Mouse (Mus musculus) adipocyte (in vitro differentiated cells): ENCODE measurements around the gene Syne4.

Experiments
- DNase-seq: peaks from one replicate; pipeline ENCODE4 v3.0.0-alpha.2; 2016; ENCODE audit warnings: low spot score

Syne4 gene

DNA sequence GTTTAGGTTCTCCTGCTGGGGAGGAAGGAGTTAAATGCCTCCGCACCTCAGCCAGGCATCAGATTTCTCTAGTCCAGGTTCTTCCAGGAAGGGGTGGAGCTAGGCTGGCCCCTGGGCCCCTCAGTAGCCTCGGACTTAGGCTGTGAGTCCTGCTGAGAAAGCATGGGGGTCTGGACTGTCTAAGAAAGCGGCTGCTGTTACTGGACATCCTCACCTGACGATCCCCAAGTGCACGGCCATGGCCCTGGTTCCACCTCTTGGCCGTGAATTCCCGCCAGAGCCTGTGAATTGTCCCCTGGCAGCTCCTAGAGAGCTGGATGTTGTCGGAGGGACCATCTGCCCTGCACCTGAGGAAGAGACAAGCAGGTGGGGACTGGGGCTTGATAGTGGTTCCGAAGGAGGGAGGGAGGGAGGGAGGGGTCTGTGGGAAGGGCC lies at the start of gene Syne4:
Syne4 (plus strand) TSS at position 87 of the 435 bp plus-strand sequence.
- DNase-seq: no peak

DNA sequence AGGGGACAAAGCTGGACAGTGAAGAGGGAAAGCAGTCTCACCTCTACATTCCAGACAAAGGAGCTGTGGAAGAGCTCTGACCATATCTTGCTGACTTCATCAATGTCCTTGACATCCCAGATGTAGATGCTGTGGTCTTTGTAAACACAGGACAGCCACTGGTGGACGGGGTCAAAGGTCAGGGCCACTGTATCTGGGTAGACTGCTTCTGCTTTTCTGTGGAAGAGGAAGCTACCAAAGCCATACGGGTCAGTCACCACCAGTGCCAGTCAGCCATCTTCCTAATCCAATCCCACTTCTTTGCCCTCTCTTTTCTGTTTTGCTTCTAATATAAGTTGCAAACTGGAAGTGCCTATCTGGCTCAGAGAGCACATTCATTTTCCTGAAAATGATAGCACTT lies 49.6 kb upstream of the Syne4 start:
- DNase-seq: no peak

DNA sequence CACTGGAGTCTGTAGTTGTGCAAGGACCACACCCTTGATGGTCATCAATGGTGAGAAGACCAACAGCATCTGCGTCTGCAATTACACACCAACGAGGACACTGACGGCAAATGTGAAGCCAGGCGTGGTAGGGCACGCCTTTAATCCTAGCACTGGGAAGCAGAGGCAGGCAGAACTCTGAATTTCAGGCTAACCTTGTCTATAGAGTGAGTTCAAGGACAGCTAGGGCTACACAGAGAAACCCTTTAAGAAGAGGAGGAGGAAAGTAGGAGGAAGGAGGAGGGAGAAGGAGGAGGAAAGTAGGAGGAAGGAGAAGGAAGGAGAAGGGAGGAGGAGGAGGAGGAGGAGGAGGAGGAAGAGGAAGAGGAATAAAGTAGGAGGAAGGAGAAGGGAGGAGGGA lies 49.1 kb upstream of the Syne4 start:
- DNase-seq: no peak

DNA sequence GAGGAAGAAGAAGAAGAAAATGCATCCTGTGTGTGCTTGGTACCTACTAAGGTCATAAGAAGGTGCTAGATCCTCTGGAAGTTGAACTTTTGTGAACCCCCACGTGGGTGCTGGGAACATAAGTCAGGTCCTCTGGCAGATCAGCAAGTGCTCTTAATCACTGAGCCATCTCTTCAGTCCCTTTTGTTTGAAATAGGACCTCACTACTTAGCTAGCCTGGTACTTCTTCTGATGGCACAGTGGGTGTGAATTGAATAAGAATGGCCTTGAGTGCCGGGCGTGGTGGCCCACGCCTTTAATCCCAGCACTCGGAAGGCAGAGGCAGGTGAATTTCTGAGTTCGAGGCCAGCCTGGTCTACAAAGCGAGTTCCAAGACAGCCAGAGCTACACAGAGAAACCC lies 48.7 kb upstream of the Syne4 start:
- no peak for DNase-seq

DNA sequence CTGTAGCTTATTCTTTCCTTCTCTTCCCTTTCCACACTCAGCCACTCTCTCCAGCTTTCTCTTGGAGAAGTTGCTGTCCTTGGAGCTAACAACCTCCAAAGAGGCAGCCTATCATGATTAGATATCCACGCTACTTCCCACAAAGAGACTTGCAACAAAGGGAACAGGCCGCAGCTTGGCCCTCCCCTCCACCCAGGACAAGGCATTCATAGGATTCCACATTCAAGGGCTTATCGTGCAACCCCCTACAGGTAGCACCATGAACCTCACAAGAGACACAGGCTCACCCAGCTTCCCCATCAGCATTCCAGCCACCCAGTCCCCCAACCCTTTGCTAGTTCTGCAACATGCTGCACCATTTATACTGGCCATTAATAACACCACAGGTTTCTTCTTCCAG lies 47.8 kb upstream of the Syne4 start:
- no peak for DNase-seq

DNA sequence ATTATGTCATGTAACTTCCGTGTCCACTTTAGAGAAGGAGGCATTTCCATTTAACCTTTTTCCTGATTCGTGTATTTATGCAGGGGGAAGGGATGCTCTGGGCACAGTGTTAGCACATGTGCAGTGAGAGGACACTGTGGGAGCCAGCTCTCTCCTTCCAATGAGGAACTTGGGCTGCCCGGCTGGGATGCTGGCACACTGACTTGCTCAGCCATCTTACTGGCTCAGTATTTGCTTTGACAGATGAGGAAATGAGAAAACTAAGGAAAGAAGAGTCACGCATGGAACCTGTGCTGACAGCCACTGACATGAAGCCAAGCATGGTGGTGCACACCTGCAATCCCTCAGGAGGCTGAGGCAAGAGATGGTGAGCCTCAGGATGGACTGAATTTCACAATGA lies 45.0 kb upstream of the Syne4 start:
- DNase-seq: no peak

DNA sequence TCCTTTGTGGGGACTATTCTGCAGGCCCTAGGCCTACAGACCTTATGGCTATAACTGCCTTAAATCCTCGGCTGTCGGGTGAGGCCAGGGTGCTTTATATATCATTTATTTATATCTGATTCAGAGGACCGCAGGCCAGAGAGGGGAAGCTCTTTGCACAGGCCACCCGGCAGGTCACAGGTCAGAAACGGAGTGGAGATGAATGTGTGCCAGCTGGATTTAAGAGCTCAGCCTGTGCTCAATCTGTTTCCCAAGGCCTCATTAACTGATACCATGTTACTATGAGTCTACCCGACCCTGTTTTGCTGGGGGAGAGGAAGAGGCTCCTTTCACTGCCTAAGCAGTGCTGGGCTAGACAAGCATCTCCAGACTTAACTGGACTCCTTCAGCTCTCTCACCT lies 40.2 kb upstream of the Syne4 start:
- no peak for DNase-seq

DNA sequence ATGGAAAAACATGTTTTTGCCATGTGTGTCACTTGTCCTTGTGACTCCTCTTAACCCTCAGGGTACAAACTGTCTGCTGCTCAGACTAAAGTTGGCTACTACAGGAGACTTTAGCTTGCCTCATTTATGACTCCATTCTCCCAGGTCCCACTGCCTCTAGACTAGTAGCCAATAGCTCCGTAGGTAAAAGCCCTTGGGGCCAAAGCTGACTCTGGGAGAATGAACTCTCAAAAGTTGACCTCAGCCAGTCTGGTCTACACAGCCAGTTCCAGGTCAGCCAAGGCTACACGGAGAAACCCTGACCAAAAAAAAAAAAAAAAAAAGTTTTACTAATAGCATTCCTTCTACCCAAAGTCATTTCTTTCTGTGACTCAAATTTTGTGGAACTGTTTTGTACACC lies 35.7 kb upstream of the Syne4 start:
- DNase-seq: peak; percentile 51

DNA sequence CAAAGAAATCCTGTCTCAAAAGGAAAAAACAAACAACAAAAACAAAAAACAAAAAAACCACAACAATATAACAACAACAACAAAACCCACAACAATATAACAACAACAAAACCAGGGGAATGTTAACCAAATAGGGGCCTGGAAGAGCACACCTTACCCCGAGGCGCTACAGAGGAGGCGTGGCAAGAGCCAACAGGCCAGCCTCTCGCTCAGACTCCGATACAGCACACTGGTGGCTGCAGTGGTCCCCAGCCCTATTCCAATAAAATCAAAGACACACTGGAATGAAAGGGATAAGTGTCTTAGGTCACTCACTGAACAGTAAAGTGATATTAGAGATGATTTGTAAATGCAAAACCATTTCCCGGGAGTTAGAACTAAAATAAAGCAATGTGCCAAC lies 35.1 kb upstream of the Syne4 start:
- DNase-seq: no peak

DNA sequence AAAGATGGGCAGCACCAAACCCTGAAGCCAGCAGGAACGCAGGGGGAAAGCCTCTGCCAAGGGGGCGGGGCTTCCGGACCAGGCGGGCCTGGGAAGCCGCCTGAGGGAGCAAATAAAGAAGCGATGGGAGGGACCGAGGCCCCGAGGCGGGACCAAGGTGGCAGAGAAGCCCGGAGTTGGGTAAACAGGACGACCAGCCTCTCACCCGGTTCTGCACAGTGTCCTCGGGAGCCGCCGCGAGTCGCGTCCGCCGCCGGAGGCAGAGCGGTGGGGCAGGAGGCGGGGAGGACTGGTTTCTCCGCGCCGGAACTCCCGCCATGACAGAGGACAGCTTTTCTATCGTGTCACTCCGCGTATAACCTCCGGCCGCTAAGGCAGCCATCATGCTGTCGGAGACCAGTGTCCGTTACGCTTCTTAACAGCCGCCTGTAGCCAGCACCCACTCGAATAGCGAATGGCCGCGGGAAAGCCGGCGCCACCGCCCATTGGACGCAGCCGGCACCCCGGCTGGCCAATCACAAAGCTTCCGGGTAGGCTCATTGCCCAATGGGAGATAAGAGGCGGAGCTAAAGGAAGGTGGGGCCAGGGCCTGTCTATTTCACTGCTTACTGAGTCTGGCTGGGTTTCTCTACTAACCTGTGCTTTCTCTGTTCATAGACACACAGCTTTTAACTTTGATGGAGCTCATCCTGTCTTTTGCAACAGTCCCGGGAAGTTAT lies 34.5 kb upstream of the Syne4 start, which contains the start of the genes Thap8 and Wdr62:
Thap8 (plus strand) TSS at position 144 of the 719 bp plus-strand sequence.
Wdr62 (minus strand) TSS at position 469 of the 719 bp plus-strand sequence.
- DNase-seq: peak; percentile 95

DNA sequence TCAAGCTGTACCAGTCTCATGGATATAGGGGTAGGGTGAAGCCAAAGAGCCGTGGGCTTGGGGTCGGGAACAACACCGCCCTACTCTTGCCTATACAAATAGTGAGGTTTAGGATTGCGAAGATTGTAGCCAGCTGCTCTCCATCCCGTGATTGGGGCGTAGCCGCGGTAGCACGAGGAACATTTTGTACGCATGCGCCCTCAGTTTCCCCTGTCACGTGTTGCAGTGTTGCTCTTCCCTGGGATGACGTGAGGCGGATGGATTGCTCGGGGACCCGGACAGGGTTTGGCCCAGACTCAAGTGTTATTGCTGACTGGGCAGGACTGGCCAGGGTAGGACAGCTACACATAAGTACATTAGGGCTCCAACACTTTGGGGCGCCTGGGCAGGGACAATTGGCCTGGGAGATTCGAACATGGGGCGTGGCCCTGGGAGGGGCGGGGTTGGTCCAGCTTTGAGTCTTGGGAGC lies 33.9 kb upstream of the Syne4 start:
- DNase-seq: peak; percentile 96

DNA sequence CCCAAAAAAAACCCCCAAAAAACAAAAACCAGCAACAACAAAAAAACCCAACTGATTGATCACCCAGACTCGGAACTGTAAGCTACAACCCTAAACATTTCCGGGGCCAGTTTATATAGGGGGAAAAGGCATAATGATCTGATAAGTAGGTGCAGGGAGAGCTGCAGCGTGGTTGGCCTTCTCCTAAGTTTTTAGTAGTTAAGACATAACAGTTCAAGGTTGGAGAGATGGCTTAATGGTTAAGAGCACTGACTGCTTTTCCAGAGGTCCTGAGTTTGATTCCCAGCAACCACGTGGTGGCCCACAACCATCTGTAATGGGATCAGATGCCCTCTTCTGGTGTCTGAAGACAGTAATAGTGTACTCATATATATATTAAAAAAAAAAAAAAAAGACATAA lies 33.1 kb upstream of the Syne4 start:
- DNase-seq: no peak

DNA sequence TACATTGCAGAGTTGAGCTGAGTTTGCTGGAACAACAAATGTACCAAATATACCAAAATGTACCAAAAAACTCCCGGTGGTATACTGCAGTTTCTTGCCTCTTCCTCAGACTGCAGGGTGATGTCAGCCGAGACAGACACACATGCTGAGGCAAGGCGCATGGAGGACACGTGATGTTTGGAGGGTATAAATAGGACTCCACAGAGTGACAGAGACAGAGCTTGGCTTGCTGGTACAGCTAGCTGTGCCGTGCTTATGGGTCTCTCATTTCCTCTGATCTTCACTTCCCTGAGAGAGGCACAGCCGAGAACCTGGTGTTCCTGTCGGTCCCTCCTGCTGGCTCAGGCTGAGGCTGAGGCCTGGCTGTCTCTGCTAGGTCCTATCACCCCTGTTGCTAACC lies 31.9 kb upstream of the Syne4 start:
- no peak for DNase-seq

DNA sequence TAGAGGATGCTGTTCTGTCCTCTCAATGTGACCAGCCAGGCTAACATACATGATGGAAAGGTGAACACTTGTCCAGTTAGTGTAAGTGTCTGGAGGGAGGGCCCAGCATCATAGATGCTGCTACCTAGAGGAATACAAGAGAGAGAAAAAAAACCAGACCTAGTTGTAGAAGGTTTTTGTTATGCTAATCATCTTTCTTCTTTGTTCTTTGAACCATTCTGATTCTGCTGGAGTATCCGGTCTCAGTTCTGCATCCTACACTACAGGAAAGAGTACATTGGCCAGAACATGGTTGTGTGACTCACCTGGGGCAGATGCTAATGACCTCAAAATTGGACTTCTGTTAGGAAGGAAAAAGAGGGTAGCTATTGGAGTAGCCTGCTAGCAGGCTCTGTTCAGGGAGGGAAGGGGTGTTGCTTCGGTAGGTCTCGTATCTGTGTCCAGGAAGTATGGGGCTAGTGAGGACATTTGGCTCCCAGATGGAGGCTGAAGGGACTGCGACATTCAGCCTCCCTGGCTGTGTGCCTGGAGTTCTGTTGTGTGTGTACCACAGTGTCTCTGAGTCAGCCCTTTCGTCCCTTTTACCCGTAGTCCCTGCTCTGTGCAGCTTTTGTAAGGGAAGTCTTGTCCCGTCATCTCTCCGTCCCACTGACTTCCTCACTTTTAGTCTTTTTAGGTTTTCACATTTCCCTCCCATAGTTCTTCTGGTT lies 27.8 kb upstream of the Syne4 start:
- peak; percentile 92 for DNase-seq

DNA sequence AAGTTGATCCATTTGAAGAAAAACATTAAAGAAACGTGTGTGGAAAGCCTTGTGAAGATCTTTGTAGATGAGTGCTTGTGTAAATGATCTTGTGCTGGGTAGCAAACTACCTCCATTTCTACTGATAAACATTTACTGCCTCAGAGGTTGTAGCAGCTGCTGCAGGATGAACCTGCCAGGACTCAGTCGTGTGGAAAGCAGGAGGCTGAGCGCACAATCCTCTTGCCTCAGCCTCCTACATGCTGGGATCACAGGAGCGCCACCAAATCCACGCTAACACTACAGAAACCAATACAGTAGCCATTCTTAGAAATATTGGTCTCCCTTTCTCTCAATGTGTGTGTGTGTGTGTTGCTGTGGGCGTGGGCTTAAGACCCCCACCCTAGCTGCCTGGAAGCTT lies 26.6 kb upstream of the Syne4 start:
- no peak for DNase-seq

DNA sequence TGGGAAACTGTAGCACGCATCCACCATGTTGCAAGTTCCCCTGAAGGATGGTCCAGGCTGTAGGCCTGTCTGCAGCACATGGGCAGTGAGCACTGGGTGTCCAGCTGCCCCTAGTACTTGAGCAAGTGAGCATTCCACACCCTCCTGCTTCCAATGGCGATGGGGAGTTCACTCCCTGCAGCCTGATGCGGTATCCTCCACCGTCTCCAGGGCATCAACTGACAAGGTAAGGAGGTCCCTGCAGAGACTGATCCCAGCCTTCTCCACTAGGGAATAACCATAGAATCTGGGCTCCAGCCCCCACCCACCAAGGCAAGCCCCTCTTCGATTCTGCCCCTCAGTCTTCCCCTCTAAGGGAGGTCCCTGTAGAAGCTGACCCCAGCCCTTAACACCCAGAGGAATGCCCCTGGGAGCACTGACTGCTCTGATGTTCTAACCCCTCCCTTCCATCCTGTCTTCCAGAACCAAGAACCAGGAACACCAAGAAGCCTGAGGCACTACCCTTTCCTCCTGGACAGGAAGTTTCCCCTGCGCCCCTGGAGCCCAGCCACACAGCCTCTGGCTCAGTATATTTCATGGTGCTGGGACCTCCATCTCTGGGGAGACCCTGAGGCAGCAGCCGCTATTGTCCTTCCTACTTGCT lies 25.4 kb upstream of the Syne4 start:
- no peak for DNase-seq

DNA sequence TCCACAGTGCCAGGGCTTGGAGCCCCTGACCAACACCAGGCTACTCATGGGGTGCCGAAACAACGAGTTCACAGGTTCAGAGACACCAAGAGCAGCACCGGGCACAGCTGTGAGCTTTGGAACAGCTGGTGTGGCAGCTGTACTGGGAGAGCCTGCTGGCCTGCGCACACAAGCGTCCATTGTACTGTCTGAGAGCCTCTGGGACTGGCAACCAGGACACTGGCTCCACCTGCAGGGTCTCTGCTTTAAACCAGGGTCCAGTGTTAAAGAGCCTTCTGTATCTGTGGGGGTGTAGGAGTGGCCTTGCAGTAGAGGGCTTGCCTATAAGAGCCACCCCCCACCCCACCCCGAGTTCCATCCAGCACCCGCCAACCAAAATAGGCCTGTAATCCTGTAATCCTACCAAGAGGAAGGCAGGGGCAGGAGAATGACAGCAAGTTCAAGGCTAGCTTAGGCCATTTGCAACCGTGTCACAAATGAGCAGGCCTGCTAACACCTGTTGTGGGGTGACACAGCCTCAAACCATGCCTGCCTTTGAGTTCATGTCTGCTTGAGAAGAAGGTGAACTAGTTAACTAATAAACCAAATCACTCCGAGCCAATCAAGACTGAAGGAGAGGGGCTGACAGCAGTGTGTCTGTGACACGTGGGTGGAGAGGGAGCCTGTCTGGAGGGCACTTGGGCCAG lies 24.8 kb upstream of the Syne4 start:
- DNase-seq: no peak

DNA sequence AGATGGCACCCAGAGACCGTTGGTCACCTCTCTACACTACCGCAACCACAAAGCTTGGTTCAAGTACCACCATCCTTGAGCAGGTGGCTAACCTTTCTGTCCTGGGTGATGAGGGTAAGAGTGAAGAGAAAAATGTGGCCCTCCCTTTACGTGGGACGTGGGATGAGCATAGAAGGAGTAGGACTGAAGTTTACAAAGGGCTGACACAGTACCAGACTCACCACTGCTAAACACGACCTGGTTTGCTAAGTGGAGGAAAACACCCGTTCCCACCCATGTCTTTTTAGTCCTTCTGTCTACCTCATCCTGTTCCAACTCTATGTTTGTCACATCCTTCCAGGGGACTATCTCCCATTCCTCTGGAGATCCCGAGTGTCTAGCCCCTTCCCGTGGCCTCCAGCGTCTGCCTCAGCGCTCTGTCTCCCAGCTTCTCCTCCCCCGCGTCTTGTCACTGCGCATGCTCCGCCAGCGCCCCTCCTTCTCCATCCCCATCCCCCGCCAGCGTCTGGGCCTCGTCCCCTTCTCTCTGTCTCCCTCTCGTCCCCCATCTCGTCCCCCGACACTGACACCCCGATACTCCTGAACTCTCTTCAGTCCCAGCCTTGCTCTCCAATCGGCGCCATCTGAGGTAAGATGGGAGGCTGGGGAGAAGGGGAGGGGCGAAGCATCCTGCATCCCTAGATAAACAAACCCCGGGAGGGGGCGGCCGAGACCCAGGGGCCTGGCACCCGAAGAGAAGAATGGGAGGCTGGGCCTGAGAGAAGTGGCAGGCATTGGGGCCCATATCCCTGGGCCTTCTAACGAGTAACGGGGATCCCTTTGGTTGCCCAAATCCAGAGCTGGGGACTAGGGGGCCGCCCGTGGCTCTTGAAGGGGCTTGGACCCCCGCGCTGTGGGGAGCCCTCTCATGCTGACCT lies 23.1 kb upstream of the Syne4 start, which contains the start of gene Clip3:
Clip3 (plus strand) TSS at position 514 of the 917 bp plus-strand sequence.
- DNase-seq: peak; percentile 63

DNA sequence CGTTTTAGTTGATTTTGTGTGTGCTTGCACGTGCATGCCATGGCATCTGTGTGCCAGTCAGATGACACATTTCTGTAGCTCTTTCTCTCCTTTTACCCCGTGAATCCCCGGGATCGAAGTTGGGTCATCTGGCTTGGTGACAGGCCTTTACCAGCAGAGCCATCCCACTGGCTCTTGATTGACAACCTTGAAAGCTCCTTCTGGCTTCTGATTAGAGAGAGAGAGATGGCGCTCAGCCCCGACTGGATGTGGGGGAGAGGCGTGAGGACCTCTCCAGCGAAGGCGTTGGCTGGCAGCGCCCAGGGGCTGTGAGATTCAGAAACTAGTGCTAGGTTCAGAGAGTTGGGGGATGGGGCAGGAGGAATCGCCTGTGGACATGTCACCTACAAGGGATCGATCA lies 20.8 kb upstream of the Syne4 start:
- DNase-seq: peak; percentile 87

DNA sequence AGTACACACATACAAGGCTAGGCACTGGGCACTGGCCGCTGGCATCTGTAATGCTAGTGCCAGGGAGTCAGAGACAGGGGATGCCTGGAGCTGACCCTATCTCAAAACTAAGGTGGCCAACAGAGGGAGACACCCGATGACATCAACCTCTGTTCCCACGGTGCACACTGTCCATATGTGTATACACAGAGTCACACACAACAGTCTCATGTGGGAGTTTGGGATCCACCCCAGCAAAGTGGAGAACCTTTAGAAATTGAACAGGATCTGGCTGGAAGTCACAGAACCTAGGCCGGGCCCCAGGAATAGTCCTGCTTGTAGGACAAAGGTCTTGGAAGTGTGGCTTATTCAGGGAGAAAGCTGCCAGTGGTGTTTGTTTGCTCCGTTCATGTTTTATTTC lies 20.3 kb upstream of the Syne4 start:
- peak; percentile 62 for DNase-seq

DNA sequence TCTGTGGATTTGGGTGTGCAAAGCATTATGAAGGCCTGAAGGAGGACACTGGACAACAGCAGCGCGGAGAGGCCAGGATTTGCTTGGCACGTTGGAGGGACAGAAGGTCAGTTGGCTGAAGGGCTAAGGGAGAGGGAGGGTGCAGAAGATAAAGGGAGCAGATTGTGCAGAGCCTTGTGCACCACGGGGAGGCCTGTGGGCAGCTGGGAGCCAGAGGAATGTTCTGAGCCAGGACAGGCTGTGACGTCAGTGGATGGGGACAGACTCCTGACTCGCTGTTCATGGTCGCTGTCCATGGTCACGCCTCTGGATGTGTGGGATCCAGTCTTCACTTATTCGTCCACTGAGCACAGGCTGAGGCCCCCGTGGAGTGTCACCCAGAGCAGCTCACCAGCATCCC lies 19.5 kb upstream of the Syne4 start:
- peak; percentile 86 for DNase-seq
